Mouse (Mus musculus) erythroblast, adult 5-6 weeks (primary cell): Measurements from ENCODE around the gene Eya3. TPM values are rescaled to one million over a fixed set of nuclear protein-coding genes. Genes with fewer than 3 reads are reported as not detected.

Experiments
- total RNA-seq, 2 experiments: library from RNA; stranded (forward) in 1 of 2; stranded (reverse) in 1 of 2; fragments of 150-400 nt in 1 of 2; fragments of 200-764, 138-1000 nt in 1 of 2; gene quantifications; 2 replicates each; pipeline versions ENCODE4 v1.2.3 to v1.2.4; 2015 to 2017; ENCODE audit warnings: low replicate concordance in 2 of 2

Gene Eya3
- total RNA-seq, 2 experiments from 2014 or later = 25.6 to 34.6 TPM

Other genes starting within 250 kb of the Eya3 start
- 8.8 and 16.9 TPM in 2 replicates for gene Phactr4, start 216.5 kb upstream of the Eya3 start, total RNA-seq (2015; ENCODE audit: low replicate concordance)
- gene Phactr4, start 216.5 kb upstream of the Eya3 start, total RNA-seq (2017; ENCODE audit: low replicate concordance) = 14.1 and 28.0 TPM in 2 replicates
- 2.5 and 5.6 TPM in 2 replicates for gene Med18, start 175.1 kb upstream of the Eya3 start, total RNA-seq (2015; ENCODE audit: low replicate concordance)
- gene Med18, start 175.1 kb upstream of the Eya3 start, total RNA-seq (2017; ENCODE audit: low replicate concordance) = 2.8 and 4.0 TPM in 2 replicates
- gene Sesn2, start 128.5 kb upstream of the Eya3 start, total RNA-seq (2015; ENCODE audit: low replicate concordance) = 3.7 and 4.6 TPM in 2 replicates
- 5.8 and 6.6 TPM in 2 replicates for gene Sesn2, start 128.5 kb upstream of the Eya3 start, total RNA-seq (2017; ENCODE audit: low replicate concordance)
- gene Atpif1, start 105.3 kb upstream of the Eya3 start, total RNA-seq (2015; ENCODE audit: low replicate concordance) = 715 and 778 TPM in 2 replicates
- 2,175 and 2,816 TPM in 2 replicates for gene Atpif1, start 105.3 kb upstream of the Eya3 start, total RNA-seq (2017; ENCODE audit: low replicate concordance)
- gene Dnajc8, start 103.4 kb upstream of the Eya3 start, total RNA-seq (2015; ENCODE audit: low replicate concordance) = 75.0 and 117 TPM in 2 replicates
- gene Dnajc8, start 103.4 kb upstream of the Eya3 start, total RNA-seq (2017; ENCODE audit: low replicate concordance) = 262 and 314 TPM in 2 replicates
- gene Ptafr, start 74.9 kb upstream of the Eya3 start, total RNA-seq (2015; ENCODE audit: low replicate concordance) = 3.1 and 9.0 TPM in 2 replicates
- 6.6 and 7.7 TPM in 2 replicates for gene Ptafr, start 74.9 kb upstream of the Eya3 start, total RNA-seq (2017; ENCODE audit: low replicate concordance)
- gene Xkr8, start 93.6 kb downstream of the Eya3 start, total RNA-seq (2015; ENCODE audit: low replicate concordance) = 1.7 and 1.9 TPM in 2 replicates
- gene Xkr8, start 93.6 kb downstream of the Eya3 start, total RNA-seq (2017; ENCODE audit: low replicate concordance) = 0.43 and 0.70 TPM in 2 replicates
- gene Smpdl3b, start 118.3 kb downstream of the Eya3 start, total RNA-seq (2015; ENCODE audit: low replicate concordance) = 3.3 TPM in 1 of 2 replicates, not detected in the other
- 0.26 TPM in 1 of 2 replicates, not detected in the other for gene Smpdl3b, start 118.3 kb downstream of the Eya3 start, total RNA-seq (2017; ENCODE audit: low replicate concordance)
- 17.3 and 20.6 TPM in 2 replicates for gene Rpa2, start 129.3 kb downstream of the Eya3 start, total RNA-seq (2015; ENCODE audit: low replicate concordance)
- gene Rpa2, start 129.3 kb downstream of the Eya3 start, total RNA-seq (2017; ENCODE audit: low replicate concordance) = 30.3 and 36.7 TPM in 2 replicates
- 9.4 and 23.0 TPM in 2 replicates for gene Themis2, start 157.4 kb downstream of the Eya3 start, total RNA-seq (2015; ENCODE audit: low replicate concordance)
- gene Themis2, start 157.4 kb downstream of the Eya3 start, total RNA-seq (2017; ENCODE audit: low replicate concordance) = 7.8 and 10.7 TPM in 2 replicates
- gene Ppp1r8, start 204.2 kb downstream of the Eya3 start, total RNA-seq (2015; ENCODE audit: low replicate concordance) = 8.8 and 12.5 TPM in 2 replicates
- gene Ppp1r8, start 204.2 kb downstream of the Eya3 start, total RNA-seq (2017; ENCODE audit: low replicate concordance) = 12.5 and 15.1 TPM in 2 replicates
- gene Stx12, start 245.5 kb downstream of the Eya3 start, total RNA-seq (2015; ENCODE audit: low replicate concordance) = 18.0 and 23.1 TPM in 2 replicates
- gene Stx12, start 245.5 kb downstream of the Eya3 start, total RNA-seq (2017; ENCODE audit: low replicate concordance) = 20.8 and 28.8 TPM in 2 replicates